Mouse (Mus musculus) kidney, postnatal 10 days (tissue): ENCODE results near the gene Cd59b.

ENCODE experiments used
- DNase-seq: peaks from one replicate; pipeline ENCODE4 v3.0.0; 2021; ENCODE audit warnings: mixed read lengths

Gene Cd59b

DNA sequence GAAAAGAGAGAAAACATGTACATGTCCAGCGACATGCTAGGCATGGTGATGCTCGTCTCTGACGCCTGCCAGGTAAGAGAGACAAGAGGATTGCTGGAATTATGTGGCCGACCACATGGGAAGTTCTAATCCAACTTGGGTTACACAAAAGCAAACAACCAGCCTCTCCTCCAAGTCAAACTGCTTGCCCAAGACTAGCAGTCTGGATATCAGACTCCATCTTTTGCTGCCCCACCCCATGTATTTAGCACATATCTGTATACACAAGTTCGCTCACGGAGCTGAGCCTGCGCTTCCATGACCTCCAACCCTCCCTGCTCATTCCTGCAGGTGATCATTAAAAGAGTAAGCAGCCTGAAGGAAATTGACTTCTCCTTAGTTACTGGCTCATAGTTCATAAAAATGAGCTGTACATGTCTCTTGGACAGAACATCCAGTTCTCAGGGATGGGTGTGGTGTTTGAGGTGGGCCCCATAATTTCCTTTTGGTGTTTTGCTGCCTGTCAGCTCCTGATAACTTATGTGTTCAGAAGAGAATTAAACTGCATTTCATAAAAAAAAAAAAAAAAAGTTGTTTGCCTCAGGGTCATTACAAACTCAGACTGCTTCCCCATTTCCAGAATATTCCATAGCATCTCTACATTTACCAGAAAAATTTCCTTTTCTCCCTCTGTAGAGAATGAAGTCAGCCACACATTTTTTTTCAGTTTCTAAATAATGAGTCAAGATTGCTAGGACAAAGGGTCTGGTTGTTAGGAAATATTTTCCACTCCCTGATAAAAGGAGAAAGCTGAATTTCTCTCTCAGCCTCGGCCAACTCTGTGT, 52.2 kb downstream of the Cd59b start:
- no peak for DNase-seq

- DNase-seq = peak; percentile 94
Measured at GRCm38 (mm10) chr2:104122505-104123378, 53.1 kb downstream of the Cd59b start, which contains the start of gene A930018P22Rik. Gene A930018P22Rik, plus strand, starts transcription at chr2:104122769.

DNA sequence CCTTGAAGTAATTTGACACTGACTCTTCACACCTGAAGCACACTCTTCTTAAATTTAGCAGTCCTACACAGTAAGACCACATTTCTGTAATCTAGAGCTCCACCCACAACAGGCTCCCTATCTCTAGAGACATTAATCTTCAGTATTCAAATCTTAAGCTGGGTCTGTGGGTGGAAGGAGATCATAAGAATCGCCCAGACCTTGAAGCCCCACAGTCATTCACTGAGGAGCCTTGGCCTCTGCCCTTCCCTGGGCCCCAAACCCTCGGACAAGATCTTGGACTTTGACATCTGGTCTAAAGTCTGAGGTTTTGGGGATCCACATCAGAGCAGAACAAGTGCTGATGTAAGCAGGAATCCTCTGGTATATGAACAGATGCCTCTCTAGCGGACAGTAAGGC, 53.9 kb downstream of the Cd59b start:
- DNase-seq = no peak

- DNase-seq = no peak
Measured at GRCm38 (mm10) chr2:104124071-104124470, 54.4 kb downstream of the Cd59b start.

DNA sequence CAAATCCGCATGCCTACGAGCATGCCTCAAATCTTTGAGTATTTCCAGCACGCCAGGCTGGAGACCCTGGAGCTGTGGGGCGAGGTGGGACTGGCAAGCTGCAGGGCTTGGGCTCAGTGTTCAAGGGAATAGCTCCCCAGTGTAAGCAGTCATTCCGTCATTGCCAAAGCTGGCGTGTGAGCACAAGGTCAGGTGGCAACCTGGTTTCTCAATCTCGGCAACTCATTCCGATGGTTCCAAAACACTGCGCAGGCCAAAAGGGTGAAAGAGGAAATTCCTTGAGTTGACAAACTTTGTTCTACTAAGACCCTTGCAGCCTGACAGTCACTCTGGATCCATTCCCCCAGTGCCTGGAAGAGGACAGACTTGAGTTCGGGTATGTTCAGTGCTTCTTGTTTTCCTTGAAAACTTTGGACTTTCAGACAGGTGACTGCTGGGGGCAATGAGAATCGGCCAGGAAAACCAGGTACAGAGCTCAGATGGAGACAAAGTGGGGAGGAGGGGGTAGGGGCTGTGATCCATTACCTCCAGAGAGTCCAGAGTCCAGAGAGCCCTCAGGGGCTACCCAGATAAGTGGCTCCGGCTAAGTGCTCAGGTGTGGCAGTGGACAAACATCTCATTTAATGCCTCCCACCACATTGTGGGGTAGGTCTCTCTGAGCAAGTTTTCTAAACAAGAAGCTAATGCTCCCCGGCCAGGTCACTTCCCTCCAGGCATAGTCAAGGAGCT, 59.3 kb downstream of the Cd59b start:
- no peak for DNase-seq

DNA sequence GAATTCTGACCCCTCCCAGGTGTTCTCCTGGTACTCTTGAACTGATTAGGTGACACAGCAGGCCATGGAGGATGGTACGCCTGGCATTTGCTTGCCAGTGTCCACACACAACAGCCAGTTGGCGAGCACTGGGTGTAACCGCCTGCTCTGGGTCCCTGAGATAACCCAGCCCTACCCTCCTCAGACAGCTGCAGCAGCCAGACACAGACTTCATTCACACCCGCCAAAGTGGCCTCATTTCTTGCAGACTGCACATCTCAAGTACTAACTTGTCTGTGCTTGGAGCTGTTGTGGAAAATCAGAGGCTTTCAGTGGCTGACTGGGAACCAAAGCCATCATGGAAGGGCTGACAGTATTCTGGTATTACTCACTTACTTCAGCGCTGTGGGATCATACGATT, 60.5 kb downstream of the Cd59b start:
- DNase-seq = no peak

DNA sequence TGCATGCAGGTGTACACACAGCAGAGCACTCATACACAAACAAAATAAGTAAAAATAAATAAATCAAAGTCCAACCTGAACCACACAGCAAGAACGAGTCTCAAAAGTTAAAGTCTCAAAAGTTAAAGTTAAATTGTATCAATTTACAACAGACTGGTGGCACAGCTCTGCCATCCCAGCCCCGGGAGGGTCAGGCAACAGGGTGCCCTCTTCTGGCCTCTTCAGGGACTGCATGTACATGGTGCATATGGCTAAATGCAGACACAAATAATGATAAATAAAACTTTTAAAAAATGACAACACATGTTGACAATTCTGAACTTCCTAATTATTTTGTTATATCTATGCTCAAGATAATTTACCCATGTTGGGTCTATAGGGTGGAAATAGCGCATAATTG, 61.3 kb downstream of the Cd59b start:
- DNase-seq = peak; percentile 68

- DNase-seq = no peak
Measured at GRCm38 (mm10) chr2:104132266-104132859, 62.7 kb downstream of the Cd59b start.

DNA sequence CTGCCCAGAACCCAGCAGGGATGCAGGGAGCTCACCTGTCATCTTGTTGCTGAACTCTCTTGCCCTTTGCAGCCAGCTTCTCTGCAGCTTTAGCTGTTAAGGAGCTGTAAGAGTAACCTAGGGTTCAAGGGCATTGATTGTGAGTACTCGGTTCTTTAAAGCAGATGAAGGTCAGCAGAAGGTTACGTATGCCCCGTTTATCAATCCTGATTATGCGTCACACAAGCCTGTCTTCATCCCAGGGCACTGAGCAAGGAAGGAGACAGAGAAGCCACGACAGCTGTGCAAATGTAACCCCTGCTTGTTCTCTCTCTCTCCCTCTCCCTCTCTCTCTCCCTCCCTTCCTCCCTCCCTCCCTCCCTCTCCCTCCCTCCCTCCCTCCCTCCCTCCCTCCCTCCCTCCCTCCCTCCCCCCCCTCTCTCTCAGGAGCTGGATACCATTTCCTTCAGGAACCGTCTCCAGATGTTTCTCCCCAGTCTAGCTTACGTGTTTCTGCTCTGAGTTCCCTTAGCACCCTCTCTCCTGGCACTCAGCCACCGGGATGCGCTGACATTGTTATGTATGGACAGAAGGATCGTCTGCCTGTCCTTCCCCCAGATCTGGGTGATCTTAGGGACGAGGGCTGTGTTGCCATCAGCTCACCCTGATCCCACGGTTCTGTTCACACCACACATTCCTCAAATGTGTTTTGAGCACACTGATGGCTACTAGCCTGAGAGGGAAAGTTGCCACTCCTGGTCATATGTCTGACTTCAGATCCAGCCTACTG, 63.6 kb downstream of the Cd59b start:
- DNase-seq = peak; percentile 31

GRCm38 (mm10) chr2:104134150-104135056, 64.8 kb downstream of the Cd59b start:
- DNase-seq = peak; percentile 77

DNA sequence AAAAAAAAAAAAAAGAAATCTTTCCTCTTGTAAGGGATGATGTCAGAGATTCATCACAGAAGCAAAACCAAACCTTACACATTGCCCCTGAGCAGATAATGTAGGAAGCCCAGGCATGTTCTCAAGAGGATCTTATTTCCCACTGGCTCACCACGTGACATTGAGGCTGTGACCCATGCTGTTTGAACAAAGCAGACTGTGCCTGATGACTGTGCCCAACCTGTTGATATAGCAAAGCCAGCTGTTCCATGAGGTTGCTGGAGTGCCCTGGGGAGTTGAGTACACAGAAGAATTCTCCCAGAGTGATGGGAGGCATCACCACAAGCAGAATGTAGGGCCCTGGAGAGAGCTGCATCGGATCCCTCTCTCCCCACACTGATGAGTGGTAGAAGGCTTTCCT, 66.3 kb downstream of the Cd59b start:
- DNase-seq = no peak
